Mouse (Mus musculus): ENCODE data around the gene Ctbp1.

DNA sequence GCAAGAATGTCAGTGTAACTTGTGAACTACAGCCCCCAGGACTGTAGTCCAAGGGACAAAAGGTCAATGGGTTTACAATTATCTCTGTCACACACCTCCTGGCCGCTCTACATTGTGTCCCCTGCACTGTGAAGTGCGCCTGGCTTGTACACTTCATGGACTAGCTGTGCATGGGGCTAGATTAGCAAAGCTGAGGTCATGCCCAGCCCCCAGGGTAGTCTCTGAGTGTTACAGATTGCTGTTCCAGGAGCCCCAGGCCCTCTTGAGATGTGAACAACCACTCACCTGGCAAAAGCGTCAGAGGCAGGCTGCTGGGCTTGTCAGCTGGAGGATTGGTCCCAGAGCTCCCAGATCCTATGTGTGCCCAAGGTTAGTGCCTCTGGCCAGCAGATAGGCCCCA, 57.1 kb downstream of the Ctbp1 start:
- TF ChIP-seq CTCF (IDR thresholded peaks at IDR 0.05; ENCODE audit: borderline replicate concordance, insufficient read depth, low read length) (no peak), POLR2A (IDR thresholded peaks at IDR 0.05; ENCODE audit: low read depth, low read length) (no peak)
